Mouse (Mus musculus) G1E (cell line): ENCODE results near the gene Armc6. TPM values are rescaled to one million over a fixed set of nuclear protein-coding genes. Genes with fewer than 3 reads are reported as not detected.
"Not testable (repeated sequence)": the region's sequence is repeated elsewhere in the genome, so short reads cannot be mapped to it uniquely, and the experiment has no call there.

Experiments used
- ATAC-seq: 2 replicates; pipeline ENCODE4 v1.8.0; 2016; ENCODE audit warnings: mild to moderate bottlenecking; ENCODE audit not compliant: insufficient number of reproducible peaks, poor library complexity, low FRiP score, severe bottlenecking; ENCODE audit errors: extremely low read depth
- DNase-seq: peaks from one replicate; pipeline ENCODE4 v3.0.0; 2012; ENCODE audit warnings: low spot score
- H3K27me3 ChIP-seq: 2 replicates; pipeline ENCODE4 v1.6.1; 2012; ENCODE audit warnings: mild to moderate bottlenecking, low read length, inconsistent platforms; ENCODE audit not compliant: insufficient read depth
- H3K36me3 ChIP-seq: replicated peaks from 2 replicates; pipeline ENCODE3; 2012; ENCODE audit warnings: mild to moderate bottlenecking, inconsistent platforms
- H3K4me1 ChIP-seq: 2 replicates; pipeline ENCODE4 v1.6.1; 2012; ENCODE audit warnings: low read depth, low read length, inconsistent platforms, mixed read lengths; ENCODE audit not compliant: insufficient read depth
- H3K4me3 ChIP-seq: 2 replicates; pipeline ENCODE4 v1.5.1; 2012; ENCODE audit warnings: low read depth, mild to moderate bottlenecking, inconsistent platforms, low read length, moderate library complexity, mixed read lengths
- H3K9me3 ChIP-seq: replicated peaks from 2 replicates; pipeline ENCODE4 v1.6.1; 2012; ENCODE audit warnings: inconsistent platforms
- CTCF ChIP-seq: IDR thresholded peaks from 2 replicates; pipeline ENCODE4 v1.5.1; 2012; ENCODE audit warnings: low read depth, low read length, inconsistent platforms, mixed read lengths
- GATA1 ChIP-seq: IDR thresholded peaks from 2 replicates; pipeline ENCODE4 v1.6.1; 2012; ENCODE audit warnings: borderline replicate concordance, low read length, inconsistent platforms, mixed read lengths
- GATA2 ChIP-seq: IDR thresholded peaks from 2 replicates; pipeline ENCODE4 v1.6.1; 2012; ENCODE audit warnings: low read depth, low read length, inconsistent platforms, borderline replicate concordance
- POLR2AphosphoS5 ChIP-seq: IDR thresholded peaks from 2 replicates; pipeline ENCODE4 v1.6.1; 2012; ENCODE audit warnings: low read depth, low read length, inconsistent platforms; ENCODE audit not compliant: insufficient replicate concordance
- TAL1 ChIP-seq: conservative IDR thresholded peaks from 2 replicates; pipeline ENCODE4 v1.6.1; 2012; ENCODE audit warnings: low read depth, low read length, inconsistent platforms, mixed read lengths
- polyA plus RNA-seq: library from polyadenylated mRNA; stranded (reverse); fragments of >175 nt; gene quantifications from 2 replicates; pipeline ENCODE4 v1.2.3, GENCODE M21; 2012
- total RNA-seq, 2 experiments: library from RNA; stranded (forward) in 1 of 2; stranded (reverse) in 1 of 2; fragments of 200-1000 nt in 1 of 2; fragments of >200 nt in 1 of 2; fragmentation: Nextera tagmentation in 1 of 2; gene quantifications; 2 replicates each; pipeline ENCODE4 v1.2.3; 2014 to 2017

Gene Armc6
- total and polyA plus RNA-seq, 3 experiments: 9.3 to 15.2 (median 13.9) TPM

GRCm38 (mm10) chr8:70220911-70221310, 13.4 kb downstream of the Armc6 start:
- ATAC-seq: no peak
- Histone ChIP-seq H3K27me3 (peaks cover 6% of the 10 kb centered on the region), H3K36me3 (peaks cover 64% of the 10 kb centered on the region), H3K9me3 (no peaks in the 10 kb centered on the region), H3K4me1 (peaks cover 4% of the 10 kb centered on the region; the same call in 1 of the 2 replicates), H3K4me3 (no peak overlapping the region)
- DNase-seq: no peak
- TF ChIP-seq GATA1: no peak
- TF ChIP-seq TAL1: no peak
- no peak for TF ChIP-seq GATA2
- TF ChIP-seq POLR2AphosphoS5: no peak
- no peak for TF ChIP-seq CTCF

- peaks cover 58% of the 10 kb centered on the region for H3K36me3 ChIP-seq
- TF ChIP-seq CTCF (no peak), POLR2AphosphoS5 (no peak), GATA2 (no peak), GATA1 (no peak)
These were observed 13.9 kb downstream of the Armc6 start for GRCm38 (mm10) chr8:70220236-70220840.

GRCm38 (mm10) chr8:70219107-70219684, 15.1 kb downstream of the Armc6 start:
- H3K9me3 ChIP-seq: no peaks in the 10 kb centered on the region

More at GRCm38 (mm10) chr8:70220236-70220840, 13.9 kb downstream of the Armc6 start:
- H3K27me3 ChIP-seq: peaks cover 6% of the 10 kb centered on the region
- DNase-seq (no peak), ATAC-seq (no peak)
- H3K4me1 ChIP-seq: peaks cover 4% of the 10 kb centered on the region; the same call in 1 of the 2 replicates
- H3K4me3 ChIP-seq: no peak overlapping the region
- H3K9me3 ChIP-seq: no peaks in the 10 kb centered on the region

GRCm38 (mm10) chr8:70217441-70217840, 16.8 kb downstream of the Armc6 start:
- Histone ChIP-seq H3K4me3 (no peak overlapping the region), H3K4me1 (peaks cover 25% of the 10 kb centered on the region), H3K27me3 (peaks cover 6% of the 10 kb centered on the region), H3K9me3 (no peaks in the 10 kb centered on the region), H3K36me3 (peaks cover 29% of the 10 kb centered on the region)
- TF ChIP-seq POLR2AphosphoS5 (no peak), GATA2 (no peak), TAL1 (no peak), GATA1 (no peak), CTCF (no peak)
- ATAC-seq (no peak), DNase-seq (no peak)

More at GRCm38 (mm10) chr8:70219107-70219684, 15.1 kb downstream of the Armc6 start:
- H3K27me3 ChIP-seq: peaks cover 6% of the 10 kb centered on the region
- H3K4me1 ChIP-seq: peaks cover 12% of the 10 kb centered on the region
- H3K4me3 ChIP-seq: no peak overlapping the region
- no peak for ATAC-seq
- peaks cover 46% of the 10 kb centered on the region for H3K36me3 ChIP-seq
- TF ChIP-seq GATA1: no peak
- no peak for TF ChIP-seq GATA2
- TF ChIP-seq POLR2AphosphoS5: no peak
- TF ChIP-seq TAL1: no peak
- TF ChIP-seq CTCF: no peak
- no peak for DNase-seq

- TF ChIP-seq GATA1: no peak
- TF ChIP-seq CTCF: no peak
- TF ChIP-seq POLR2AphosphoS5: no peak
- no peak for TF ChIP-seq TAL1
- TF ChIP-seq GATA2: no peak
- H3K27me3 ChIP-seq: peaks cover 6% of the 10 kb centered on the region
- no peak overlapping the region for H3K4me3 ChIP-seq
- peaks cover 20% of the 10 kb centered on the region for H3K36me3 ChIP-seq
- DNase-seq: no peak
- H3K9me3 ChIP-seq: no peaks in the 10 kb centered on the region
- ATAC-seq: no peak
- peaks cover 30% of the 10 kb centered on the region for H3K4me1 ChIP-seq
These were observed 17.7 kb downstream of the Armc6 start for GRCm38 (mm10) chr8:70216566-70216965.

GRCm38 (mm10) chr8:70216161-70216560, 18.1 kb downstream of the Armc6 start:
- not testable (repeated sequence) for ATAC-seq, H3K9me3 ChIP-seq, H3K27me3 ChIP-seq, DNase-seq, H3K4me3 ChIP-seq
- Histone ChIP-seq H3K36me3 (peaks cover 16% of the 10 kb centered on the region), H3K4me1 (peaks cover 33% of the 10 kb centered on the region)
